Mouse (Mus musculus) limb, embryonic 13.5 days (tissue): Measurements from ENCODE around the gene Cdk2ap2. TPM values are rescaled to one million over a fixed set of nuclear protein-coding genes. Genes with fewer than 3 reads are reported as not detected.
A peak's percentile ranks its signal among the peaks of the same experiment; 100 is the strongest.
"Not testable (repeated sequence)": the region's sequence is repeated elsewhere in the genome, so short reads cannot be mapped to it uniquely, and the experiment has no call there.

ENCODE experiments used
- ATAC-seq: fragments of 200-750 bp; cut with Nextera tagmentation; 2 replicates; pipeline ENCODE4 v1.8.0; 2017; ENCODE audit warnings: low read depth, moderate number of reproducible peaks, moderate TSS enrichment; ENCODE audit not compliant: low FRiP score
- H3K27ac ChIP-seq: fragments of 300-500 bp; sonication (generic); 2 replicates; pipeline ENCODE4 v1.5.1; 2015; ENCODE audit warnings: inconsistent platforms, mild to moderate bottlenecking, moderate library complexity
- H3K27me3 ChIP-seq: fragments of 300-500 bp; sonication (generic); 2 replicates; pipeline ENCODE4 v1.6.1; 2015; ENCODE audit warnings: mild to moderate bottlenecking, inconsistent platforms
- H3K36me3 ChIP-seq: fragments of 300-500 bp; sonication (generic); 2 replicates; pipeline ENCODE4 v1.6.1; 2015; ENCODE audit warnings: inconsistent platforms, mild to moderate bottlenecking, moderate library complexity
- H3K4me1 ChIP-seq: fragments of 300-500 bp; sonication (generic); 2 replicates; pipeline ENCODE4 v1.6.1; 2015; ENCODE audit warnings: inconsistent platforms
- H3K4me2 ChIP-seq: fragments of 300-500 bp; sonication (generic); replicated peaks from 2 replicates; pipeline ENCODE4 v1.6.1; 2015; ENCODE audit warnings: inconsistent platforms, mild to moderate bottlenecking, moderate library complexity
- H3K4me3 ChIP-seq: fragments of 300-500 bp; sonication (generic); 2 replicates; pipeline ENCODE4 v1.5.1; 2015; ENCODE audit warnings: moderate library complexity, mild to moderate bottlenecking, inconsistent platforms
- H3K9ac ChIP-seq: fragments of 300-500 bp; sonication (generic); 2 replicates; pipeline ENCODE4 v1.6.1; 2015; ENCODE audit warnings: mild to moderate bottlenecking, inconsistent platforms
- H3K9me3 ChIP-seq: fragments of 300-500 bp; sonication (generic); 2 replicates; pipeline ENCODE4 v1.6.1; 2016; ENCODE audit warnings: inconsistent platforms
- WGBS: fragments of 180-500 bp; shearing (Covaris S2); methylation state at CpG from one replicate; pipeline ENCODE4 v1.1.7; 2015; 5-methylcytosine and 5-hydroxymethylcytosine counted together
- polyA plus RNA-seq: library from polyadenylated mRNA; unstranded; fragments of >200 nt; fragmentation: Nextera tagmentation; extraction: Ambion mirVana; gene quantifications from 2 replicates; pipeline ENCODE4 v1.2.1, GENCODE M21; 2015

The Cdk2ap2 gene
- 56.8 TPM in 2 replicates for polyA plus RNA-seq

DNA sequence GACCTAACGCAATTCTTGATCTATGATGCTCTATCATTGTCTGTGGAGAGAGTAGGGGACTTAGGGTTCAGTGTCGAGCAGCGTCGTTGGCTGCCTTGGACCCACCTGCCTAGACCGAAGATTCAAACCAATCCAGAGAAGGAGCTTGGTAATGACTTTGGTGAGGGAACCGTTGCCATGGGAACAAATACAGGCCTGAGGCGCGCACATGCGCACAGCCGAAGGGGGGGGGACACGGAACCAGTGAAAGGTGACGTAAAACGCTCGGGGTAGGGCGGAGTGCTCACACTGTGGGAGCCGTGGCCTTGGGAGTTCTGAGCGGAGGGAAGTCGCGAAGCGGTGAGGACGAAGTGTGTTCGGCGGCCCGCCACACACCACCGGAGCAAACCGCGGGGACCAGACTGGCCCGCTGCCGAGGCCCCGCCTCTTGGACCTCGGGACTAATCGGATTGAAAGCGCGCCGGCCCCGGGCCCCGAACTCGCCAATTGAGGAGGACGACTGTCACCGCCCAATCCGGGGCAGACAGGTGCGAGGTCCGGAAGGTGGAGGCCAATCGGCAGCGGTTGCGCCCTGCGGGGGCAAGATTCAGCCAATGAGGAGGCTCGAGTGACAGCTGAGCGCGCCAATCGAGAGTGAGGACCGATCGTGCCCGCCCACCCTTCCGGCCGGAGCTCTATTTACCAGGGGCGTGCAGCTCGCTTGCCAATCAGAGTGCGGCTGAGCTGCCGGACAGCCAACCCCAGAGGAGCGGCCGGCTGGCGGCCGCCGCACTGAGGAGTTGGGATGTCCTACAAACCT lies at the start of gene Cdk2ap2:
Cdk2ap2 (plus strand) TSS at position 541 of the 799 bp plus-strand sequence.
- H3K36me3 ChIP-seq, result no peaks in the 10 kb centered on the region
- under 1% methylated on average over 65 of the region's 65 CpGs for WGBS
- H3K9me3 ChIP-seq, result no peaks in the 10 kb centered on the region
- peaks cover 28% of the 10 kb centered on the region for H3K27me3 ChIP-seq
- H3K4me1 ChIP-seq, result peaks cover 49% of the 10 kb centered on the region
- H3K4me3 ChIP-seq, result peak within 1 kb of the TSS; percentile 56
- peak within 1 kb of the TSS; percentile 74 for H3K4me2 ChIP-seq
- H3K9ac ChIP-seq, result peak within 1 kb of the TSS; percentile 60
- peak; percentile 94 for ATAC-seq
- peak within 1 kb of the TSS; percentile 52; the same call in 1 of the 2 replicates for H3K27ac ChIP-seq

DNA sequence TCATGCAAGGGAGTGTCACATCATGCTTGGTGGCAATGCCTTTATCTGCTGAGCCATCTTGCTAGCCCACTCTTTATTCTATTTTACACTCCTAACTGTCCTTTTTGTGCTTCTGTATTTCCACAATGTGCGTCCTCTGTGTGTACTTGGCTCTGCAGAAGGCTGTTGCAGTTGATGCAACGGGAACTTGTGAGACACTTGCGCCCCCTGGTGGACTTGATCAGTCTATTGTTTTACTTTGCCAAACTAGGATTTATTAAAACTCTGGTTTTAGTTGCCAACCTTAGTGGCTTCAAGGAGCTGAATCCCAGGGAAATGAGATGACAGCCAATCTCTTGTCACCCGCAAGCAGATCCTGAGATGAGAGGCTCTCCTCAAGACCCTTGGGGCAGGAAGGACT lies 49.1 kb upstream of the Cdk2ap2 start:
- peaks cover 5% of the 10 kb centered on the region; the same call in 1 of the 2 replicates for H3K4me1 ChIP-seq
- no peaks in the 10 kb centered on the region for H3K27me3 ChIP-seq
- ATAC-seq, result no peak
- no peak overlapping the region for H3K4me2 ChIP-seq
- 20% methylated on average over 4 of the region's 4 CpGs for WGBS
- H3K9me3 ChIP-seq, result no peaks in the 10 kb centered on the region
- no peak overlapping the region for H3K27ac ChIP-seq
- H3K9ac ChIP-seq, result no peak overlapping the region
- no peaks in the 10 kb centered on the region for H3K36me3 ChIP-seq
- H3K4me3 ChIP-seq, result no peak overlapping the region

DNA sequence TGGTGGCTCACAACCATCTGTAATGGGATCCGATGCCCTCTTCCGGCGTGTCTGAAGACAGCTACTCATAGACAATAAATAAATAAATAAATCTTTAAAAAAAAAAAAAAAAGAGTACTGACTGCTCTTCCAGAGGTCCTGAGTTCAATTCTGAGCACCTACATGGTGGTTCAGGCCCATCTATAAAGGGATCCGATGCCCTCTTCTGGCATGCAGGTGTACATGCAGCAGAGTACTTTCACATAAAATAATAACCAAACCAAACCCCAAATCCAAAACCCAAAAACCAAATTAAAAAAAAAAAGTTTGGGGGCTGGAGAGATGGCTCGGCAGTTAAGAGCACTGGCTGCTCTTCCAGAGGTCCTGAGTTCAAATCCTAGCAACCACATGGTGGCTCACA lies 47.9 kb upstream of the Cdk2ap2 start:
- H3K27ac ChIP-seq, H3K9me3 ChIP-seq, H3K36me3 ChIP-seq, H3K4me2 ChIP-seq, H3K9ac ChIP-seq, H3K4me3 ChIP-seq, H3K4me1 ChIP-seq, ATAC-seq, H3K27me3 ChIP-seq: not testable (repeated sequence)
- 86% methylated on average over 5 of the region's 5 CpGs for WGBS

DNA sequence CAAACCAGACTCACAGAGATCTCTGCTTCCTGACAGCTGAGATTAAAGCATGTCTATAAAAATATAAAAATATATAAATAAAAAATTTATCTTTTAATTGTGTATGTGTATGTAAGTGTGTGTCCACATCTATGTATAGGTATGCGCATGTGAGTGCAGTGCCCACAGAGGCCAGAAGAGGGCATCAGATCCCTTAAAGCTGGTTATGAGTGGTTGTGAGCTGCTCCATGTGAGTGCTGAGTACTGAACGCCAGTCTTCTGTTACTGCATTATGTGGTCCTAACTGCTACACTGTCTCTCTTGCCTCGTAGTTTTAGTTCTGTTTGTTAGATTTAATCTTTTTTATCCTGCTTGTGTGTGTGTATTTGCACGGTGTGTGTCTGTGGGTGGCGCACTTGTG lies 46.0 kb upstream of the Cdk2ap2 start:
- H3K27ac ChIP-seq, result no peak overlapping the region
- no peak overlapping the region for H3K9ac ChIP-seq
- H3K36me3 ChIP-seq, result no peaks in the 10 kb centered on the region
- H3K4me1 ChIP-seq, result peaks cover 2% of the 10 kb centered on the region; the same call in 1 of the 2 replicates
- no peak for ATAC-seq
- H3K9me3 ChIP-seq, result no peaks in the 10 kb centered on the region
- 94% methylated on average over 5 of the region's 5 CpGs for WGBS
- H3K27me3 ChIP-seq, result no peaks in the 10 kb centered on the region
- H3K4me3 ChIP-seq, result no peak overlapping the region
- no peak overlapping the region for H3K4me2 ChIP-seq

DNA sequence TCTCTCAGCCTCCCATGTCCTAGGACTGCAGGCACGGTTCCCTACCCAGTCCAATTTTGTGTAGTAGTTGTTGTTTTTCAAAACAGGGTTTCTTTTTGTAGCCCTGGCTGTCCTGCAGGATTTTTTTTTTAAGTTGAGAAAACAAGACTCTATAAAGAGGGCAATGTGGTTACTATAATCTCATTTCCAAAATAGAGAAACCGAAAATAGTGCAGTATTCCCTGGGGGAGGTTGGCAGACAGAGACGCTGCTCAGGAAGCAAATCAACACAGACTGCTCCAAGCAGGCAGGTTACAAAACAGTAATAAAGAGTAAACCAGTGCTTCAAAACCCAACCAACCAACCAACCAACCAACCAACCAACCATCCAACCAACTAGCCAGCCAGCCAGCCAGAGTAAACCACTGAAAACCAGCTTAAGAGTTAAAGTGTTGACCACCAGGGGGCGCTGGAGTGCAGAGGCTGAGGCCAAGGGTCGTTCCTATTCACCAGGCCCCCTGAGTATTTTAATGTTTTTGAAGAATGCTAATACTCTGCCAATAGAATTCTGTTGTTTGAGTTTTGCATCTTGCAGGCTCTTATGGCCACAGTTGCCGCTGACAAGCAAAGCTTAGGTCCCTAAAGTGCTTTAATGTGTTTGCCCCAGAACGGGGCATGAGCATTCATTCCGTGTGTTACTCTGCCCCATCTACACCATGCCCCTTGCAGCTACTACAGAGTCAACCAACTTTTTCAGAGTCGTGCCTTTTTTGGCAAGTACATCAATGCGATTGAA lies 45.1 kb upstream of the Cdk2ap2 start:
- H3K4me2 ChIP-seq, result no peak overlapping the region
- no peaks in the 10 kb centered on the region for H3K9me3 ChIP-seq
- no peaks in the 10 kb centered on the region for H3K36me3 ChIP-seq
- no peak overlapping the region for H3K9ac ChIP-seq
- 52% methylated on average over 10 of the region's 10 CpGs for WGBS
- H3K27ac ChIP-seq, result no peak overlapping the region
- H3K27me3 ChIP-seq, result no peaks in the 10 kb centered on the region
- ATAC-seq, result no peak
- H3K4me3 ChIP-seq, result no peak overlapping the region
- H3K4me1 ChIP-seq, result 0 out of 2 replicates have a peak, but pooled peaks cover 3% of the 10 kb centered on the region

DNA sequence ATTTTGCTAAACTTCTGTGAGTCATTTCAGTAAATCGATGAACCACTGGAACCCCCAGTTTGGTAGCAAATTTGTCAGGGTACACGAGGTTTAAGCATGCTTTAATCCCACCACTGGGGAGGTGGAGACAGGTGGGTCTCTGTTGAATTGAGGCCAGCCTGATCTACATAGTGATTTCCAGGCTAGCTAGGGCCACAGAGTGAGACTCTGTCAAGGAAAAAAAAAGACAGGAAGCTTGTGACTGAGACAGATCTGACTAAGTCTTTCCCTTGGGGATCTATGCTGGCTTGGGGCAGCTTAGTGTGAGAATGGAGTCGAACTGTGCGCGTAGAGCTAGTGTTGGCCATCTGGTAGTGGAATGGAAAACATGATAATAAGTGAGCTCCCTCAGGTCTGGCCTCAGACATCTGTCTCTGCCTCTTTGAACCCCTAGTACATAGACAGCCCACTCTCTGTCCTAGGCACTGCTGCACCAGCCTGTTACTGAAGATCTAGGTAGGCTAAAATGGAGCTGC lies 44.4 kb upstream of the Cdk2ap2 start:
- Histone ChIP-seq H3K4me2 (no peak overlapping the region), H3K9me3 (no peaks in the 10 kb centered on the region), H3K36me3 (no peaks in the 10 kb centered on the region), H3K4me3 (no peak overlapping the region), H3K4me1 (0 out of 2 replicates have a peak, but pooled peaks cover 3% of the 10 kb centered on the region), H3K27ac (no peak overlapping the region), H3K9ac (no peak overlapping the region), H3K27me3 (no peaks in the 10 kb centered on the region)
- 78% methylated on average over 5 of the region's 5 CpGs for WGBS
- ATAC-seq, result no peak

DNA sequence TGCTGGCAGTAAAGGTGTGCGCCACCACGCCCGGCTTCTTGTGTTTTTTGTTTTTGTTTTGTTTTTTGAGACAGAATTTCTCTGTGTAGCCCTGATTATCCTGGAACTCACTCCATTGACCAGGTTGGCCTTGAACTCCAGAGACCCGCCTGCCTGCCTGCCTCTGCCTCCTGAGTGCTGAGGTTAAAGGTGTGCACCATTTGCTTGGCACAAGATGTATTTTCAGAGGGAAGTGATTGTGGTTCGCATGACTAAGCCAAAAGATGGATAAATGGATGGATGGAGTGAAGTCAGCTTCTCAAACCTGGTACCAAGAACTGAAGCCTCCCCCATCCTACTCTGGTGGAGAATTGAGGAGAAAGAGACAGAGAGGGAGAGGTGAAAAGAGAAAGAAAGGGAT lies 42.4 kb upstream of the Cdk2ap2 start:
- no peak overlapping the region for H3K4me2 ChIP-seq
- H3K4me1 ChIP-seq, result 0 out of 2 replicates have a peak, but pooled peaks cover 3% of the 10 kb centered on the region
- 87% methylated on average over 5 of the region's 5 CpGs for WGBS
- ATAC-seq, result no peak
- H3K9me3 ChIP-seq, result no peaks in the 10 kb centered on the region
- no peak overlapping the region for H3K4me3 ChIP-seq
- H3K36me3 ChIP-seq, result no peaks in the 10 kb centered on the region
- no peak overlapping the region for H3K27ac ChIP-seq
- H3K9ac ChIP-seq, result no peak overlapping the region
- H3K27me3 ChIP-seq, result no peaks in the 10 kb centered on the region

DNA sequence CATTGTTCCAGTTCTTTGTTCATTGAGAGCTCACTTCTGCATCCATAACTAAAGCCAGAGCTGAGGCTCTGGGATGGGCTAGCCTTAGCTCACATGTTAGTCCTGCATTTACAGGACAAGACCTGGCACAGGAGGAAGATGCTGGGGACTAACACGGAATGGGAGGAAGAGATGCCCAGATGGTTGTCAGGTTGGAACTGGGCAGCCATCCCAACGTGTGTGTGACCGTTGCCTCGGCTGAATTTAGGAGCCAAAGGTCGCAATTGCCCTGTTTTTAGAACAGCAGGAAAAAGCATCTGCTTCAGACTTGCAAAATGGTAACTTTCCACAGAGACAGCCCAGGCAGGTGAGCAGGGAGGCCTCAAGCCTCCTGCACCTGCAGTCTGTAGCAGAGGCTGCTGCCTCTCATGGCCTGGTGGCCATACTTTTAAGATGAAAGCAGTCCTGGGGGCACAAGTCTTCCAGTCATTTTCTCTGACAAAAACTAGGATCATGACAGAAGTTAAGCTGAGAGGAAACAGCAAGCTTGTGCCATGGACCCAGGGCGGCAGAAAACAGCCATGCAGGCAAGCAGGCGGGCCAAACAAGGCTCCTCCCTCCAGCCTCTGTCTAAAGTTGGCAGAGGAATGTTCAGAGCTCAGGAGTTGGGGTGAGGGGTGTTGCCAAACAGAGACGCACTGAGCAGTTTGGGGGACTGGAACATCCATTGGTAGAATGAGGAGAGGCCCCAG lies 41.6 kb upstream of the Cdk2ap2 start:
- ATAC-seq, result no peak
- Histone ChIP-seq H3K27ac (no peak overlapping the region), H3K4me3 (no peak overlapping the region), H3K27me3 (no peaks in the 10 kb centered on the region), H3K9ac (no peak overlapping the region), H3K4me2 (no peak overlapping the region), H3K36me3 (no peaks in the 10 kb centered on the region), H3K4me1 (0 out of 2 replicates have a peak, but pooled peaks cover 3% of the 10 kb centered on the region), H3K9me3 (no peaks in the 10 kb centered on the region)
- WGBS, result 71% methylated on average over 8 of the region's 8 CpGs

DNA sequence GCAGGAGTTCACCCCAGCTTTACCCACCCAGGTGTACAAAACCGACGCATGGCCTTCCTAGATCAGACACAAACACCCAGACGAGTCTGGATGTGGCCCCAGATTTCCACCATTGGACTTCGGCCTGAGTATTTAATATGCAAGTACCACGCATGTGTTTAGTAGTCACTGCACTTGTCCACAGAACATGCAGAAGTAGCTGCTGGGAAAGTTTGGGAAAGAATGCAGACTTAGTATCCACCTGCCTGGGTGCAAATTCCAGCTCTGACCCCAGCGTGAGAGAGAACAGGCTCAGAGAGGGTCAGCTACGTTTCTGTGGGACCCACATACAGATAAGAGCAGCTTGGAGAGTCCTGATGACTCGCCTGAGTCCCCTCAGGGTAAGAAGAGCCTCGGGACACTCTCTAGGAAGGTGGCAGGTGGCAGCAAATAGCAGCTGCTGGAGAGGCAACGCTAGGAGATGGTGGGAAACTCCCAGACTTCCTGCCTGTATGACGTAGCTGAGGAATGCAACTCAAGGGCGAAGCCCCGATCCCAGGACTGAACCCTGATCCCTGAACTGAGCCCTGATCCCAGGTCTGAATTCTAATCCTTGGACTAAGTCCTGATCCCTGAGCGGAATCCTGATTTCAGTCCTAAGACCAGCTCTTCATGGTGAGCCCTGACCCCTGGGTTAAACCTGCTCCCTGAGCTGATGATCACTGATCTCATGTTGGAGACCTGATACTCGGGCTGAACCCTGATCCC lies 40.9 kb upstream of the Cdk2ap2 start:
- Histone ChIP-seq H3K27me3 (no peaks in the 10 kb centered on the region), H3K27ac (no peak overlapping the region), H3K4me3 (no peak overlapping the region), H3K9me3 (no peaks in the 10 kb centered on the region), H3K4me2 (no peak overlapping the region), H3K4me1 (0 out of 2 replicates have a peak, but pooled peaks cover 3% of the 10 kb centered on the region), H3K9ac (0 out of 2 replicates have a peak overlapping the region, but pooled peaks have one; percentile 1), H3K36me3 (no peaks in the 10 kb centered on the region)
- ATAC-seq, result no peak
- 49% methylated on average over 15 of the region's 15 CpGs for WGBS

DNA sequence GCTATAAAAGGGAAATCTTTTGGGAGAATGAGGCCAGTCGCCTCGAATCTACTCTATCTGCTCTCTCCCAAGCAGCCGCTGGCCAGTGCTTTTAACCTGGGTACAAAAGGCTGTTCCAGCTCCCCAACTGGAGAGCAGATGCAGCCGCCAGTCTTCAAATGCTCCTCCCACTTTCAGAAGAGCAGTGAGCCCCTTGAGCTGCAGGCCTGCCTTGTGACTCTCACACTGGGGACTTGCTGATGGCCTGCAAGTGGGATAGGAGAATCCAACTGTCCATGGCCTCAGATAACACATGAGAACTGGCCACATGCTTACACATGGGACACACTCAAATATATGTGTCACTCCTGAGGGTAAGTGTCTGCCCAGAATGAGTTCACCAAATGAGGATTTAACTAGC lies 40.3 kb upstream of the Cdk2ap2 start:
- no peaks in the 10 kb centered on the region for H3K9me3 ChIP-seq
- H3K4me3 ChIP-seq, result no peak overlapping the region
- no peak overlapping the region for H3K27ac ChIP-seq
- no peak overlapping the region for H3K4me2 ChIP-seq
- peak overlapping the region; percentile 1; the same call in 1 of the 2 replicates for H3K9ac ChIP-seq
- H3K27me3 ChIP-seq, result no peaks in the 10 kb centered on the region
- no peak for ATAC-seq
- H3K36me3 ChIP-seq, result no peaks in the 10 kb centered on the region
- WGBS, result 47% methylated on average over 4 of the region's 4 CpGs
- 0 out of 2 replicates have a peak, but pooled peaks cover 3% of the 10 kb centered on the region for H3K4me1 ChIP-seq

DNA sequence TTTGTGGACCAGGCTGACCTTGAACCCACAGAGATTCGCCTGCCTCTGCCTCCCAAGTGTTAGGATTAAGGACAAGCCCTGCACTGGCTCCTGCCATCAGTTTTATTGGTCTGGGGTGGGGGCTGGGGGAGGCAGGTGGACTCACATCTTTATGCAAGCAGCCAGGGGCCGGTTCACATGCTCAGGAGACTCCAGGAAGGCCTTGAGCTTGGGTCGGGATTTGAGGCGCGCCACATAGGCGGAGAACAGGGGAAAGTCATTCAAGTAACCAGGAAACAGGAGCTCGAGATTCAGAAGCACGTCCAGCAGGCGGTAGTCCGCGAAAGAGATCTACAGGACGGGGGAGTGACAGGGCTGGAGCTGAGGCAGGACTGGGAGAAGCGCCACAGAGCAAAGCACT lies 39.6 kb upstream of the Cdk2ap2 start:
- H3K9me3 ChIP-seq, result no peaks in the 10 kb centered on the region
- no peaks in the 10 kb centered on the region for H3K36me3 ChIP-seq
- 0 out of 2 replicates have a peak, but pooled peaks cover 3% of the 10 kb centered on the region for H3K4me1 ChIP-seq
- no peak overlapping the region for H3K4me2 ChIP-seq
- no peak overlapping the region for H3K9ac ChIP-seq
- no peak for ATAC-seq
- WGBS, result 84% methylated on average over 13 of the region's 13 CpGs
- H3K4me3 ChIP-seq, result no peak overlapping the region
- no peaks in the 10 kb centered on the region for H3K27me3 ChIP-seq
- H3K27ac ChIP-seq, result no peak overlapping the region
